ENCODE assay signal across 30 mouse cellular contexts in the genomic region with DNA sequence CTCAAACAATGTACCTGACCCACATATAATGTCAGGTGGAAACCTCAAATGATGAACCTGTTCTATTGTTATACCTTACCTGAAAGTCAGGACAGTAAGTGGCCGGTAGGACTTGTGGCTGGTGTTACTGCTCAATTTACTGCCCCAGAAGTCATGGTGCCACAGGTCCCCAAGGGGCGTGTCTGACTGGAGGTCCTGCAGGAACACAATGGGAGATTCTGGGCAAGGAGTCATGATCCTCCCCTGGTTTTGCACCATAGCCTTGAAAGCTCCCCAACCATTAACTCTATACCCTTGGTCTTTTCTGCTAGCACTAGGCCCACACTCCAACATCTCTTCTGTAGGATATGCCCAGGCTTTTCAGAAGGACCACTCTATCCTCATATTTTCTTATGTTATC.
"Had no signal": no experiment of that assay in that cellular context is flagged by ENCODE, and none has a peak within 500 bp of the region (broad histone marks: within the 10 kb centered on the region; RNA-seq: fewer than 3 reads in every experiment).

No protein-coding gene starts in this region.

- H3K4me3 ChIP-seq: limb, embryonic 10.5 days; limb, embryonic 12.5 days; limb, embryonic 13.5 days; limb, embryonic 15.5 days; liver, embryonic 12.5 days; liver, embryonic 13.5 days; liver, embryonic 15.5 days; lung, embryonic 15.5 days; megakaryocyte, embryonic 14.5 days; midbrain, embryonic 10.5 days; midbrain, embryonic 12.5 days; midbrain, embryonic 13.5 days; myocyte; neural tube, embryonic 12.5 days had no signal

- ATAC-seq: liver, embryonic 12.5 days; liver, postnatal 0 days; lung, postnatal 0 days; midbrain, embryonic 13.5 days; midbrain, embryonic 16.5 days had no signal

- H3K27ac ChIP-seq: limb, embryonic 10.5 days; limb, embryonic 12.5 days; limb, embryonic 13.5 days; limb, embryonic 15.5 days; liver, embryonic 12.5 days; liver, embryonic 13.5 days; liver, embryonic 14.5 days; liver, embryonic 15.5 days; lung, embryonic 15.5 days; macrophage; midbrain, embryonic 10.5 days; midbrain, embryonic 12.5 days; midbrain, embryonic 13.5 days; neural tube, embryonic 12.5 days had no signal

- H3K9me3 ChIP-seq: limb, embryonic 10.5 days; limb, embryonic 12.5 days; limb, embryonic 13.5 days; limb, embryonic 15.5 days; liver, embryonic 12.5 days; liver, embryonic 13.5 days; liver, embryonic 15.5 days; lung, embryonic 15.5 days; megakaryocyte, embryonic 14.5 days; midbrain, embryonic 10.5 days; midbrain, embryonic 12.5 days; midbrain, embryonic 13.5 days; neural tube, embryonic 12.5 days had no signal

- DNase-seq: left cerebral cortex, postnatal 4 days; liver; liver, embryonic 13.5 days; liver, postnatal 0 days; lung, adult 18-20 months; lung, adult 2 months; lung, embryonic 14.5 days; lung, postnatal 10 days; lung, postnatal 14 days; lung, postnatal 36 days; lung, postnatal 4 days; midbrain, embryonic 14.5 days had no signal

- H3K9ac ChIP-seq: limb, embryonic 12.5 days; limb, embryonic 13.5 days; limb, embryonic 15.5 days; liver, embryonic 12.5 days; liver, embryonic 13.5 days; liver, embryonic 14.5 days; liver, embryonic 15.5 days; liver, postnatal 0 days; lung, embryonic 14.5 days; lung, embryonic 15.5 days; midbrain, embryonic 12.5 days; midbrain, embryonic 13.5 days; neural tube, embryonic 12.5 days had no signal

- H3K4me2 ChIP-seq: limb, embryonic 12.5 days; limb, embryonic 13.5 days; limb, embryonic 15.5 days; liver, embryonic 11.5 days; liver, embryonic 12.5 days; liver, embryonic 13.5 days; liver, embryonic 15.5 days; lung, embryonic 14.5 days; lung, embryonic 15.5 days; midbrain, embryonic 12.5 days; midbrain, embryonic 13.5 days; neural tube, embryonic 12.5 days had no signal

- H3K4me1 ChIP-seq: limb, embryonic 12.5 days; limb, embryonic 15.5 days; liver, embryonic 12.5 days; liver, embryonic 13.5 days; liver, embryonic 15.5 days; megakaryocyte, embryonic 14.5 days; midbrain, embryonic 10.5 days; midbrain, embryonic 12.5 days had no signal

- H3K27me3 ChIP-seq: limb, embryonic 12.5 days; limb, embryonic 13.5 days; limb, embryonic 15.5 days; liver, embryonic 12.5 days; liver, embryonic 13.5 days; liver, embryonic 15.5 days; lung, embryonic 15.5 days; megakaryocyte, embryonic 14.5 days; midbrain, embryonic 12.5 days; midbrain, embryonic 13.5 days; neural tube, embryonic 12.5 days had no signal
